Mouse (Mus musculus): Measurements from ENCODE around the gene Vmn1r15. TPM values are rescaled to one million over a fixed set of nuclear protein-coding genes. Genes with fewer than 3 reads are reported as not detected.

Gene Vmn1r15
- total RNA-seq (2021), result not detected

- intact Hi-C loops (cut with DNase I), result no loop called here
- DNase-seq (ENCODE audit: extremely low spot score in 1 of 2, low spot score in 2 of 2), result no peak
Measured at GRCm38 (mm10) chr6:57257652-57258051, at the start of gene Vmn1r15. Gene Vmn1r15, plus strand, starts transcription at chr6:57257952.

GRCm38 (mm10) chr6:57231386-57231785 lies 26.4 kb upstream of the Vmn1r15 start, which contains the start of gene Vmn1r14:
Gene Vmn1r14, plus strand, starts transcription at chr6:57231686.
- no peak for DNase-seq (ENCODE audit: extremely low spot score in 1 of 2, low spot score in 2 of 2)
- intact Hi-C loops (cut with DNase I), result no loop called here

- no peak for DNase-seq (ENCODE audit: extremely low spot score in 1 of 2, low spot score in 2 of 2)
- intact Hi-C loops (cut with DNase I), result no loop called here
Measured at GRCm38 (mm10) chr6:57260990-57261389, 3.2 kb downstream of the Vmn1r15 start.

- DNase-seq (ENCODE audit: extremely low spot score in 1 of 2, low spot score in 2 of 2), result no peak
- intact Hi-C loops (cut with DNase I), result no loop called here
Measured at GRCm38 (mm10) chr6:57271881-57272280, 14.1 kb downstream of the Vmn1r15 start.

GRCm38 (mm10) chr6:57272517-57272916 lies 14.8 kb downstream of the Vmn1r15 start:
- intact Hi-C loops (cut with DNase I), result no loop called here
- DNase-seq (ENCODE audit: extremely low spot score in 1 of 2, low spot score in 2 of 2), result no peak

GRCm38 (mm10) chr6:57278952-57279351 lies 21.2 kb downstream of the Vmn1r15 start:
- intact Hi-C loops (cut with DNase I), result no loop called here

More at GRCm38 (mm10) chr6:57278952-57279351, 21.2 kb downstream of the Vmn1r15 start:
- no peak for DNase-seq (ENCODE audit: extremely low spot score in 1 of 2, low spot score in 2 of 2)

Other genes with a start within 250 kb of the Vmn1r15 start
- gene Vmn1r7, start 232.6 kb upstream of the Vmn1r15 start, total RNA-seq (2021), result not detected
- not detected for gene Vmn1r8, start 225.7 kb upstream of the Vmn1r15 start, total RNA-seq (2021)
- gene Vmn1r9, start 191.2 kb upstream of the Vmn1r15 start, total RNA-seq (2021), result not detected
- gene Vmn1r10, start 148.5 kb upstream of the Vmn1r15 start, total RNA-seq (2021), result not detected
- not detected for gene Vmn1r11, start 124.5 kb upstream of the Vmn1r15 start, total RNA-seq (2021)
- not detected for gene Vmn1r12, start 101.0 kb upstream of the Vmn1r15 start, total RNA-seq (2021)
- gene Vmn1r13, start 54.7 kb upstream of the Vmn1r15 start, total RNA-seq (2021), result not detected
- not detected for gene Vmn1r14, start 26.3 kb upstream of the Vmn1r15 start, total RNA-seq (2021)
- gene Vmn1r16, start 71.5 kb downstream of the Vmn1r15 start, total RNA-seq (2021), result not detected
- not detected for gene Vmn1r17, start 105.8 kb downstream of the Vmn1r15 start, total RNA-seq (2021)
- gene Vmn1r18, start 137.8 kb downstream of the Vmn1r15 start, total RNA-seq (2021), result under 1 TPM in 1 of 2 experiments, not detected in 1; 0.02 TPM
- gene Vmn1r19, start 145.8 kb downstream of the Vmn1r15 start, total RNA-seq (2021), result not detected
- not detected for gene Vmn1r20, start 171.0 kb downstream of the Vmn1r15 start, total RNA-seq (2021)